In genomic region chr9:70356254-70356653, GRCm38 (mm10) we compare ENCODE assay signal across 18 mouse cellular contexts.
DNase-seq lines count a peak whose midpoint lies in the region; ATAC-seq and TF ChIP-seq lines count a peak whose summit lies in the region.
"Had no signal": no experiment of that assay in that cellular context is flagged by ENCODE, and none has a peak within 500 bp of the region (broad histone marks: within the 10 kb centered on the region; RNA-seq: fewer than 3 reads in every experiment).

No protein-coding gene starts in this region.

- intact Hi-C loops in left cerebral cortex, postnatal 36 days (cut with DNase I), result no loop called here

- H3K36me3 ChIP-seq in kidney, postnatal 0 days (ENCODE audit: insufficient read depth, low read length), result peaks cover 17% of the 10 kb centered on the region; the same call in 1 of the 2 replicates
- peaks cover 2% of the 10 kb centered on the region; the same call in 1 of the 2 replicates for H3K36me3 ChIP-seq in ES-E14 (ENCODE audit: control insufficient read depth, insufficient read depth, low read length, poor library complexity, severe bottlenecking)
- H3K36me3 ChIP-seq in embryonic facial prominence, embryonic 10.5 days (replicated peaks), result peaks cover 46% of the 10 kb centered on the region
- peaks cover 31% of the 10 kb centered on the region for H3K36me3 ChIP-seq in stomach, postnatal 0 days (ENCODE audit: control insufficient read depth, insufficient read depth, low read length)

- ATAC-seq in kidney, postnatal 0 days (replicated peaks; ENCODE audit: low FRiP score, low read depth), result peak; percentile 82
- ATAC-seq in stomach, postnatal 0 days (ENCODE audit: low FRiP score, low TSS enrichment), result no peak

- H3K4me1 ChIP-seq in kidney, postnatal 0 days (replicated peaks; ENCODE audit: insufficient read depth, low read length), result no peaks in the 10 kb centered on the region
- peaks cover 0 to 2% of the 10 kb centered on the region in 2 experiments; a peak in 2 of 4 replicates for H3K4me1 ChIP-seq in ES-E14 (ENCODE audit: control insufficient read depth in 2 of 2, insufficient read depth in 2 of 2, low read length in 2 of 2, poor library complexity in 1 of 2)
- H3K4me1 ChIP-seq in embryonic facial prominence, embryonic 10.5 days, result peaks cover 9% of the 10 kb centered on the region
- no peaks in the 10 kb centered on the region for H3K4me1 ChIP-seq in stomach, postnatal 0 days (replicated peaks; ENCODE audit: control insufficient read depth, insufficient read depth)
- H3K4me1 ChIP-seq: heart, embryonic 12.5 days; lung, embryonic 15.5 days had no signal

- peak overlapping the region; percentile 39 for H3K27ac ChIP-seq in kidney, postnatal 0 days
- H3K27ac ChIP-seq in ES-E14 (ENCODE audit: insufficient read depth, low read depth, low read length, poor library complexity, severe bottlenecking), result no peak overlapping the region
- H3K27ac ChIP-seq in embryonic facial prominence, embryonic 10.5 days (replicated peaks), result no peak overlapping the region
- H3K27ac ChIP-seq in stomach, postnatal 0 days (replicated peaks), result no peak overlapping the region
- H3K27ac ChIP-seq: left cerebral cortex, adult 2 months; lung, embryonic 15.5 days; neural tube, embryonic 13.5 days had no signal

- no peak overlapping the region for H3K9ac ChIP-seq in kidney, postnatal 0 days (ENCODE audit: low read depth, low read length)
- no peak overlapping the region; the same call in 1 of the 2 replicates for H3K9ac ChIP-seq in ES-E14 (ENCODE audit: insufficient read depth, low read depth, low read length, poor library complexity, severe bottlenecking)
- H3K9ac ChIP-seq in stomach, postnatal 0 days (ENCODE audit: low read length), result no peak overlapping the region
- H3K9ac ChIP-seq: heart, embryonic 12.5 days; lung, embryonic 15.5 days; neural tube, embryonic 13.5 days had no signal

- no peak for TF ChIP-seq EP300 in stomach, postnatal 0 days (optimal IDR thresholded peaks at IDR 0.05)

- TF ChIP-seq CTCF in kidney, postnatal 0 days (IDR thresholded peaks at IDR 0.05; ENCODE audit: low read depth), result peak; percentile 8; the same call in 1 of the 2 replicates
- TF ChIP-seq CTCF in stomach, postnatal 0 days (IDR thresholded peaks at IDR 0.05; ENCODE audit: low read depth), result no peak

- peak; percentile 45 for DNase-seq in kidney, postnatal 0 days (ENCODE audit: low spot score)
- DNase-seq in kidney, postnatal 25 days, result no peak
- DNase-seq in ES-E14 (ENCODE audit: low read depth, low spot score), result peak; percentile 40
- DNase-seq in embryonic facial prominence, embryonic 10.5 days (ENCODE audit: low spot score), result peak; percentile 11
- peak; percentile 17 for DNase-seq in stomach, postnatal 0 days (ENCODE audit: low spot score)
- DNase-seq in layer of hippocampus, postnatal 10 days (ENCODE audit: low spot score in 2 of 2), result no peak
- DNase-seq in left cerebral cortex, postnatal 36 days (ENCODE audit: low spot score in 2 of 2), result no peak
- DNase-seq: cerebellum, adult 11-12 months; cerebellum, postnatal 36 days; gastrocnemius, postnatal 10 days; heart, postnatal 36 days; liver; thymus, adult 2 months had no signal

- H3K4me3 ChIP-seq in kidney, postnatal 0 days (replicated peaks; ENCODE audit: low read depth, low read length), result no peak overlapping the region
- H3K4me3 ChIP-seq in ES-E14 (ENCODE audit: insufficient read depth in 1 of 2, low read depth in 1 of 2, low read length in 2 of 2, poor library complexity in 1 of 2, severe bottlenecking in 1 of 2), result peak overlapping the region in 1 of 2 experiments; percentile 28; a peak in 1 of 4 replicates
- no peak overlapping the region for H3K4me3 ChIP-seq in embryonic facial prominence, embryonic 10.5 days
- no peak overlapping the region for H3K4me3 ChIP-seq in stomach, postnatal 0 days (ENCODE audit: low read depth, low read length)
- H3K4me3 ChIP-seq: erythroblast, embryonic 14.5 days; heart, embryonic 12.5 days; left cerebral cortex, adult 2 months; lung, embryonic 15.5 days; neural tube, embryonic 13.5 days had no signal

- in situ Hi-C loops in ES-E14 (cut with MboI; ENCODE audit: low sequenced_read_pairs in 2 of 2, unreplicated experiment in 2 of 2), result no loop called here

- no peak overlapping the region for H3K4me2 ChIP-seq in kidney, postnatal 0 days (ENCODE audit: low read length)
- no peak overlapping the region for H3K4me2 ChIP-seq in stomach, postnatal 0 days (replicated peaks; ENCODE audit: low read depth)
- H3K4me2 ChIP-seq: heart, embryonic 12.5 days; lung, embryonic 15.5 days; neural tube, embryonic 13.5 days had no signal

- H3K27me3 ChIP-seq in kidney, postnatal 0 days (ENCODE audit: insufficient read depth, low read length), result no peaks in the 10 kb centered on the region
- H3K27me3 ChIP-seq in embryonic facial prominence, embryonic 10.5 days (replicated peaks; ENCODE audit: low read depth, poor library complexity, severe bottlenecking), result no peaks in the 10 kb centered on the region
- H3K27me3 ChIP-seq in stomach, postnatal 0 days (ENCODE audit: control insufficient read depth, insufficient read depth, low read length), result no peaks in the 10 kb centered on the region
- H3K27me3 ChIP-seq: heart, embryonic 12.5 days; lung, embryonic 15.5 days; neural tube, embryonic 13.5 days had no signal

- H3K9me3 ChIP-seq in kidney, postnatal 0 days (replicated peaks; ENCODE audit: low read length), result no peaks in the 10 kb centered on the region
- no peaks in the 10 kb centered on the region for H3K9me3 ChIP-seq in ES-E14 (ENCODE audit: control insufficient read depth, insufficient read depth, low read depth, low read length)
- H3K9me3 ChIP-seq in embryonic facial prominence, embryonic 10.5 days, result peaks cover 3% of the 10 kb centered on the region; the same call in 1 of the 2 replicates
- H3K9me3 ChIP-seq in stomach, postnatal 0 days (ENCODE audit: control insufficient read depth, low read length), result no peaks in the 10 kb centered on the region
- H3K9me3 ChIP-seq: lung, embryonic 15.5 days; neural tube, embryonic 13.5 days had no signal

- 23% methylated on average over 8 of the region's 8 CpGs for WGBS in kidney, postnatal 0 days
- 47% methylated on average over 8 of the region's 8 CpGs for WGBS in embryonic facial prominence, embryonic 10.5 days
- 61% methylated on average over 8 of the region's 8 CpGs for WGBS in stomach, postnatal 0 days

TF ChIP-seq in ES-E14, 5 proteins besides CTCF, POLR2A, EP300 and RAD21:
- TF ChIP-seq ZNF384 (IDR thresholded peaks at IDR 0.05; ENCODE audit: low read depth, low read length) (no peak), CHD2 (IDR thresholded peaks at IDR 0.05; ENCODE audit: low read depth, low read length) (no peak), ZC3H11A (IDR thresholded peaks at IDR 0.05; ENCODE audit: borderline replicate concordance, low read depth, low read length) (no peak), HCFC1 (IDR thresholded peaks at IDR 0.05; ENCODE audit: borderline replicate concordance, insufficient read depth, low read length) (no peak), MAFK (IDR thresholded peaks at IDR 0.05; ENCODE audit: insufficient read depth, low read depth, low read length) (no peak)
TF ChIP-seq in ES-E14: peak in this region for 0.

Comparison
In these comparisons a context has a peak if more than half of its experiments do, and no peak if none do; other contexts are left out.
1. DNase-seq: peak in kidney, postnatal 0 days (single experiment), ES-E14 (single experiment), embryonic facial prominence, embryonic 10.5 days (single experiment) and stomach, postnatal 0 days (single experiment); none in kidney, postnatal 25 days (0 of 2), layer of hippocampus, postnatal 10 days (0 of 2) and left cerebral cortex, postnatal 36 days (0 of 2).